Mouse (Mus musculus) thymus, postnatal 14 days (tissue): Measurements from ENCODE around the gene Nfkb1.

Experiments used
- DNase-seq: peaks from one replicate; pipeline ENCODE4 v3.0.0; 2021

The Nfkb1 gene

DNA sequence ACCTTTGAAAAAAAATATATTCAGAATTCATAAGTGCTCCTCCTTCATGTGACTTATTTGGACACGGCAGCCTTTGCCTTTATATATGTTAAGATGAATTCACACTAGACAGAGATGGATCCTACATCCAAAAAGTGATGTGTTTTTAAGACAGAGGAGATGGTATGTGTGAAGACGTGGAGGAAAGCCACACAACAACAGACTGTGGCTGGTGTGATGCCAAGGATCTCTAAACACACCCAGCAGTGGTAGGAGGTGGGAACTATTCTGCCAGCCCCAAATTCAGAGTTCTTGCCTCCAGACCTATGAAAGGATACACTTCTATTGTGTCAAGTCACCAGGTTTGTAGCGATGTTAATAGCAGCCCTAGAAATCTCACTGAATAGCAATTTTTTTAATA, 24.3 kb downstream of the Nfkb1 start:
- DNase-seq: no peak

DNA sequence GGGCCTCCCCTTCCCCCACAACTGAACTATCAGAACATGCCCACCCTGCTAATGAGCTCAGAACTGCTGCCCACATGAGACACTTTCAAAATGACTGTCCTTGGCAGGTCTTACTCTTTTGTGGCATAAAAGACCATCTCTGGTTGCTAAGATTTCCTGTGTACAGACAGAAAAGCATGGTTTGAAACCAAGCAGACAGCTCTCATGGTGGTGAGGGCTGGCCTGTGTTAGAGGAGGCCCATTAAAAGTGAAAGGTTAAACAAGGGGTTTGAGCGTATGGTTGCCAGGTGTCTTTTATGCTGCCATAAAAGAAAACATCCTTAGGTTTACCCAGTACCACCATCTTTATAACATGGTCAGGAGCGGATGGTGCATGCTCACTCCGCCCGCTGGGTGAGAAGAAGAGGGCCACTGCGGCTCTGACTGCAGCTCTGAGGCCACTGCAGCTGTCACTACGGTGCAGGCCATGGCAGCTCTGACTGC, 25.5 kb downstream of the Nfkb1 start:
- DNase-seq: no peak

DNA sequence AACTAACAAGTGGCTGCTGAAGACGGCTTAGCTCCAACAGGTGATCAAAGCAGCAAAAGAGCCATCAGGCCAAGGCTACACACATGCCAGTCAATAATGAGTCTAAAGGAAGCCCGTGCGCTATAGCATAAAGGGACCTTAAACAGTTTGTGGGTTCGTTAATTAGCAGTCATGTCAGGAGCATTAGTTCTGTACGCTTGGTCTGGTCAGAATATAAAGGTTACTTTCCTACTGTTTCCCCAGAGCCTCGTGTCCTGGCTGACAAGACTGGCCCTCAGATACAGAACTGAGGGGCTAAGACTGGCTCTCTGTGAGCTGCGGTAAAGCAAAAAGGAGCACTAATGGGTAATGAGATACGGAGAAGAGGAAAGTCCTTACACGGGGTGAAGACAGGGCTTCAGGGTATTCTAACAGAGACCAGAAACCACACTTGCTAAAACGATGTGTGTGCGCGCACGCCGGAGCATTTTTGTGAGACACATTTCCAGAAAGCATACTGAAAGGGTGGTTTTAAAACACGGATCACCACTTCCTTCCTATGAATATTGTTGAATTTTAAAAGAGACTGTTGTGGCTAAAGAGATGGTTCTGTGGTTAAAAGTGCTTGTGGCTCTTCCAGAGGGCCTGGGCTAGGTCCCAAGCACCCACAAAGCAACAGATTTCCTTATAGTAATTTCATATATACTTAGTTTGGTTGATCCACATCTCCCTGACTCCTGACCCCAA, 29.0 kb downstream of the Nfkb1 start:
- DNase-seq: no peak

DNA sequence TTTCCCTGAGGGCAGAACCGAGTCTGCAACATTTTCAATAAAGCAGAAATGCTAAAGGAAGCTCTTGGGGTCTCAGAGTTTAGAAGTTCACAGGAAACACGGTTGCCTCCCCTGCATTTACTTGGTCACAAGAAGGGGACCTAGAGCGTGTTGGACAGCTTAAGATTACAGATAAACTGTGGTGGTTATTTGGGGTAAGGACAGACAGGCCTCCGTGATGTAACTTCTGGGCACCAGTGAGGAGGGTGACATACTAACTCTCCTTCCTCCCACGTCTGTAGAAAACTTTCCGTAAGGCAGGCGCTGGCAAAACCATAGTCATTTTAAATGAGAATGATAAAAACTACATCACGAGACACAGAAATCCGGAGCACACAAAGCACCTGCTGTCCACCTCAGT, 29.6 kb downstream of the Nfkb1 start:
- DNase-seq: no peak

DNA sequence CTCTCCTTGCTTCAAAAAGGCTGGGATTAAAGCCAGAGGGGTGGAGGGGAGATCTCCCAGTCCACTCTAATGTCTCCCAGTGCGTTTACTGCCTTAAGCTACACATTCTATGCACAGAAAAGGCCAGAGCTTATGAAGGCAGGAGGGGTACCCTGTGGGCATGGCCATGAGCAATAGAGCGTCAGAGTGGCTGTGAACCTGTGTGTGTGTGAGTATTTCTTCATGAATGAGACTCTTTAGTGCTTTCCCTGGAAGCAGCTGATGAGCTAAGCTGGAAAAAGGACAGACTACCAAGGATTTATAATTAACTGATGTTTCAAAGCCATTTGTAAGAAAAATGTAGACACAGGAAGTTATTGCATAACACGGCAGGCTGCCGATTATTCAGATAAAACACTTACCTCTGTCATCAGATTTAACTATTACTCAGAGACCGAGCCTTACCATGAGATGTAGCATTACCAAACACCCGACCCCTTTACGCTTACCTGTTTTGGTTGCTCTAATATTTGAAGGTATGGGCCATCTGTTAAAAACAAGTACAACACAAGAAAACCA, 32.7 kb downstream of the Nfkb1 start:
- no peak for DNase-seq

DNA sequence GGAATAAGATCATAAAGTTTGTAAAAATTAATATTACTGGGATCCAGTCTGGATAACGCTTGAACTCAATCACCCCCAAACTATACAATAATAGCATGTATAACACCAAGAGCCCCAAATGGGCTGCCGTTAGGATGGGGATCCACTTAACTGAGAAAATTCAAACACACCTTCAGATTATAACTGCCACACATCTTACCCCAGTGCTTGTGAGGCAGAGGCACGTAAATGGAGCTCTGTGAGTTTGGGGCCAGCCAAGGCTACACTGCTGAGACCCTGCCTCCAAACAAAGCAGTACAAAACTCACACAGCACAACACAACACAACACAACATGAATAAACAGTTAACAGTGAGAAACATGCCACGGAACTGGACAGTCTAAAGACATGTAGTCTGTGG, 35.2 kb downstream of the Nfkb1 start:
- no peak for DNase-seq

DNA sequence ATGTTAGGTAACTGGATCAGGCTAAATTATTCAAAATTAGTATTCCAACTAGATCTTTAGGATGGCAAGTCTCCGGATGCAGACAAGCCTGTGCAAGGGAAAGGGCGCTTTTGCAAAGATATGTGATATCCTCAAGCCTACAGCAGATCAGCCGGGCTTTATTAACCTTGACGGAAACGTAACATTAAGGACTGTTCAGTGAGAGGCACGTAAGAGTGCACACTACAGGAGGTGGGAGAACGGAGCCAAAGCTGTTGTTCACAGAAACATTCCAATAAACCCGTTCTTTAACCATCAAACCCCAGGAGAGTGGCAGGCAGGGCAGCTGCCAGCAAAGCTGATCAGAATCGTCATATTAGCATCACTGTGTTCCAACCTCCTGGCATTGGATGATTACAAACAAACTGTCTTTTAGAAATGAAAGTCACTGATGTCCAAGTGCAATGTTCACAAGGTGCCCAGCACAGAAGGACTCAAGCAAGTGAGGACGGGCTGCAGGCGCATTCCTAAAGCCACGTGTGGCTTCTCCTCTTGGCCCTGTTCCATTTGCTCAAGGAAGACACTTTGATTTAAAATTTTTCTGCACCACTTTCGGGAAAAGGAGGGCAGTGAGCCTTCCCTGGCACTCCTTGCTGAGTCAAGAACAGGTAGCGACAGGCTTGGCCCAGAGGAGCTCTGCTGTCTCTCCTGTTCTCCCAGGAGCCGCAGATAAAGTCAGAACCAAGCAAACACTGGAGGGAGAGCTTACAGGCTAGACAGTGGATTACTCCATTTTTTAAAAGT, 40.4 kb downstream of the Nfkb1 start:
- no peak for DNase-seq

DNA sequence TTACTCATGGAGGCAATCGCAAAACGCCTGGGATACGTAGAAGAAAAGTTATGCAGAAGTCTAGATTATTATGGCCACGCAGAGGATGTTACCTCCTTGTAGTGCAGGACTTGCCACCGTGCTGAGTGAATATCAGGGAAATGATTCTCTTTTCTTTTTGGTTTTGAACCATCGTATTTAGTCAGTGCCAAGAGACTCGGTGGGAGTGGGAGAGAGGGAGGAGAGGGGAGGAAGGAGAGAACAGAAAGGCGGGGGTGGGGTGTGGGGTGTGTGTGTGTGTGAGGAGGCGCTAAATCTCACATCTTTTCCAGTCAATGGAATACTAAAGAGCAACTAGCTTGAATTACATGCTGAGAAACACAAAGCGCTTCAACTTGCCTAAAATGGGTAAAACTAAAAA, 41.5 kb downstream of the Nfkb1 start:
- DNase-seq: no peak

DNA sequence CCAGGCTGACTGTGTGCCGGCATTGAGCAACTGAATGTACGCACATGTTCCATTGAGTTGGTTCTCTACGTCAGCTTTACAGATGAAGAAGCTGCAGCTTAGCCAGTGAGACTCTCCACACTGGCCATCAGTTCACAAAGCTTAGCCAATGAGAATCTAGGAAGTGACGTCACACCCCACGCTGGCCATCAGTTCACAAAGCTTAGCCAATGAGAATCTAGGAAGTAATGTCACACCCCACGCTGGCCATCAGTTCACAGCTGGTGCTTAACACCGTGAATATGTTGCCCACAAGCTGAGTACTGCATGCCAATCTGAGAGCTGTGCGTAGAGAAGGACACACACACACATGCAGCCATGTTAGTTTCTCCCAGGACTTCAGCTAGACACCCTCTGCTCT, 42.8 kb downstream of the Nfkb1 start:
- no peak for DNase-seq

DNA sequence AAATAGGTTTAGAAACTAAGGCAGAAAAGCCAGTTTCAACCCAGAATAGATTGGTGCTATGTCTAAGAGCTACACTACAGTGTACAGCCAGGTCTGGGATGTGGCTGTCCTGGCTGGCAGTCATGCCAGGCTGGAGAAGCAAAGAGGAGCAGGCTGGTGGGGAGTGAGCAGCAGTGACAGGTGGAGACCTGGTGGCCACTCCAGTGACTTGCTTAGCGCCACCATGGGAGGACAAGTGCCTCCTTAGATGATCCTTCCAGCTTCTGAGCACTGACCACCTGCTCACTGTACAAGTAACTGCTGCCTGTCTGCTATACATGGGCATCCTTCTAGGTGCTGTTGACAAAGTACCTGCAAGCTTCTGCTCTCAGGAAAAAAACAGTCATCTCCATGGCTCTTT, 44.7 kb downstream of the Nfkb1 start:
- no peak for DNase-seq

DNA sequence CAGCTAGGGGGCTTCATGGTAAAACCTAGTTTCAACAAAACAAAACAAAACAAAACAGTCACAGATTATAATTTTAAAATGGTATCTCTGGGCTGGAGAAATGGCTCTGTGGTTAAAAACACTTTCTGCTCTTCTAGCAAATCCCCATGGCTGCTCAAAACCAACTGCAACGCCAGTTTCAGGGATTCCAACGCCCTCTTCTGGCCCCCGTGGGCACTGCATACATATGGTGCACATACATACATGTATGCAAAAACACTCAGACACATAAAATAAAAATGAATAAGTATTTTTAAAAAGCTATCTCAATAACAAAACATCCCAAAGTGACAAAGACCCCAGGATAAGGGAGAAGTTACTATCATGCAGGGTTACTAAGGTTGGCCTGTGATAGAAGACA, 46.4 kb downstream of the Nfkb1 start:
- DNase-seq: no peak

DNA sequence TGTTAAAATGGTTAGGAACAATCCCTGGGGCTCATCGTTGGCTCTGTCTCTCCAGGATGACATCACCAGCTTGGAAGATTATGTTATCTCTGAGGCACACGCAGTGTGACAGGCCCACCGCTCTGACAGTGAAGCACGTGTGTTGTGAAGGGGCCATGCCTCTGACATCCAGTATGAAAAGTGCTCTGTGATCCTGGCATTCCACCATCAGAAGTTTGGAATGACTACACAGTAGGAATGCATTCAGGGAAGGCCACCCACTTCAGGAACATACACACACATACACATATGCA, 49.8 kb downstream of the Nfkb1 start:
- no peak for DNase-seq

DNA sequence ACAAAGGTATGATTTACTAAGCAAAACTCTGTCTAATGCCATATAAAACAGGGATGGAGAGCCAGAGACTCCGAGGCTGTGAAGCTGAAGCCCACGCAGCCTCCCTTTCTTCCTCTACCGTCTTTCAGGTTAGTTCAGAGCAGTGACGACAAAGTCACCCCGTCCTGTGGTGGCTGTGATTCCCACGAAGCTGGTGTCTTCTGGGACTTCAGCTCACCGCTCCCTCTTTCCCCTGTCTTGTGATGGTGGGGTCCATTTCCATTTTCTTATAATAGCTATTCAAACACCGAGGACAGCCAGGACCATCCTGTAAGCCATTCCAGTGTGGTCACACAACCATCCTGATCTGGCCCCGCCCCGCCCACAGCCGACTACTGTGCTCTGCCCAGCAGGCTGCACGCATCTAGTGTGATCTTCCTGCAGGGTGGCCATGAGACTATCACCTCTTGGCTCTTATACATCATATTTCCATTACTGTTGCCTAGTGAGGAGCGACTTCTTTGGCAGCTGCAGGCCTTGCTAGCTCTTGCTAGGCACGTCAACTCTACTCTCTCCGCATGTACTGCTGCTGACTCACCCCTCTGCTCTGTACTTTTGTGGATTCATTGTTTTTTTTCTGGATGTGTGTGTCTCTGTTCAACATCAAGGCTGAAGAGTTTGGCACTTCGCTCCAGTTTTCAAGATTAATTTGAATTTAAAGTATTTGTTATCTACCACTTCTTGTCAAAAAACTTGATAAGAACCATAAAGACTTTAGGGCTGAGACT, 50.3 kb downstream of the Nfkb1 start:
- DNase-seq: no peak

DNA sequence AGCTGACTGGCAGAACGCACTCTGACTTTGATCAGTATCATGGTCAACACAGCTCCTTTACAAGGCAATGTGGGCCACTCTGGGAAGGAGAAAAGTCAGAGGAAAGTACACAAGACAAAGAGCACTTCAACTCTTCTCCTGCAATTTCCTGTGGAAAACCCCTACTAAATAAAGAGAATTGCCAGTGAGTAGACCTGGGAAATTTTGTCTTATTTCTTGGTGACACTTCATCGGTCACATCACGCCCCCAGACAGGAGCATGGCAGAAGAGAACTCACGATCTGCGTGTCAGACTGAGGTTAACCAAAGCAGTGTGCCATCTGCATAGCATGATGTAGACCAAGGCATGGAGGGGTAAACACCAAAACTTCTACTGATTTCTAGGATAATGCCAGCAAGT, 51.1 kb downstream of the Nfkb1 start:
- no peak for DNase-seq

DNA sequence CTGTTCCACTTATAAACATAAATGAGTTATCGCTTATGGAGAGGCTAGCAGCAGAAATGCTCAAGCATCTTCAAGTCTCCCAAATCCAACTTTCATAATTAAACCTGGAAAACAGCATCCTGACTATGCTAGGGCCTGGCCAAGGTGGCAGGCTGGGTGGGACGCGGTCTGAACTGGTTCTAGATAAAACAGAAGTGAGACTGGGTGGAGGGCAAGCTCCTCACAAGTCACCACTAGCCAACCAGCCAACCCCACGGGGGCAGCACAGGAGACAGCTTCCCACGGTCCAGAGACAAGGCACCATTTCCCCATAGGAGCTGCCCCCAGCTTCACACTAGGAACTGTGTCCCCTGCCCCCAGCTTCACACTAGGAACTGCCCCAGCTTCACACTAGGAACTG, 53.8 kb downstream of the Nfkb1 start:
- no peak for DNase-seq

DNA sequence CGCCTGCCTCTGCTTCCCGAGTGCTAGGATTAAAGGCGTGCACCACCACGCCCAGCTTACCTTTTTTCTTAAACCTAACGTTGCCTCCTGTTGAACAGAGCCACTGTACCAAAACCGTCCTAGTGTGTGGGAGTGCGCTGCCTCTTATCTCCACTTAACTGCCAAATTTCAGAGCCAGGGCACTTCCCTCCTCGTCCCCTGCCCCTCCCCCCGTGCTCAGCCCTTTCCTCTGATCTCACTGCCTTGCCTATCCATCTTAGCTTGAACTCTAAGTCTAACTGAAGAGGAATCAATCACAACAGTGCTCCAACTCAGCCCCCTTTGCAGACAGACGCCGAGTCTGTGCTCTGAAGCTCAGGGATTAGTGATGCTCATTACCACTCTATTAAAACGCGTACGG, 54.9 kb downstream of the Nfkb1 start:
- DNase-seq: peak; percentile 45

DNA sequence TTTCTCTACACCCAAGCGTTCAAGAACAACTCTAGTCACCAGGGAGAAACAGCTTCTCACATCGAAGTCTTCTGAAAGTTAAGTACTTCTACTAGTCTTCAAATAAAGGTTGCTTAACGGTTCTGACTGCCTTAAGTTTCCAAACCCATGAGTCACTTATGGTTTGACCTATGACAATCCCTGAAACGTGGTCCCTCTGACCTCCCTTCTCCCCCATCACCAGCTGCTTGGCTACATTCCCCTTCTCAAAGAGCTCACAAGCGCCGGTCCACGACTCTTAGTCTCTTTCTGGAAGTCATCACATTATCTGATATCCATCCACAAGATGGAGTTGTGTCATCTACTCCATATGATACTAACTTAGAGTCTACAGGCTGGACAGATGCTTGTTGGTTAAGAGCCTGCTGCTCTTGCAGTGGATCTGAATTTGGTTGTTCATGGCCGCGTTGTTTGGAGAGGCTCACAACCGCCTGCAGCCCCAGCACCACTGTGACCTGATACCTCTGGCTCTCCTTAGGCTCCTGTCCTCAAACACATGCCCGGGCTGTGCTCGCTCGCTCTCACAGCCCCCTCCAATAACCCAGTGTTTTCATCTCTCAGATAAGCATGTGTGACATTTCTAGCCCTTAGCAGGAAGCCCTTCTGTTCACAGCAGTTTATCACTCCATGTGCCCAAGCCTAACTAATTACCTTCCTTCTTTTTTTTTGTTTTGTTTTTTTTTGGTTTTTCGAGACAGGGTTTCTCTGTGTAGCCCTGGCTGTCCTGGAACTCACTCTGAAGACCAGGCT, 55.5 kb downstream of the Nfkb1 start:
- no peak for DNase-seq

DNA sequence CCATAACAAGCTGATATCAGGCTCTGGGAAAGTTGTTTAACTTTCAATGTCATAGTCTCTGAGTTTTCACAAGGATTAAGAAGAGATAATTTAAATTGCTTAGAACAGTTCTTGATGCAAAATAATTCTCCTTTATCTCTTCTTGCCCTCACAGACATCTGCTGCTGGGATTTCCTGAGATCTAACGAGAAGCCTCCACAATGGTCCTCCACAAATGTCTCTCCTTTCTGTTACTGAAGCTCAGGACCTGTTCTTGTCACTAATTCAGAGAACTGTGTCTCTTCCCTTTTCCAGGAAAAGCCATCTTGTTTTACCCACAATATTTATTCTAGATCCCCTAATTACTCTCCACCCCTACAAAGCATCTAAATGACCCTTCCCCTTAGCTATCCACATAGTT, 56.3 kb downstream of the Nfkb1 start:
- no peak for DNase-seq

DNA sequence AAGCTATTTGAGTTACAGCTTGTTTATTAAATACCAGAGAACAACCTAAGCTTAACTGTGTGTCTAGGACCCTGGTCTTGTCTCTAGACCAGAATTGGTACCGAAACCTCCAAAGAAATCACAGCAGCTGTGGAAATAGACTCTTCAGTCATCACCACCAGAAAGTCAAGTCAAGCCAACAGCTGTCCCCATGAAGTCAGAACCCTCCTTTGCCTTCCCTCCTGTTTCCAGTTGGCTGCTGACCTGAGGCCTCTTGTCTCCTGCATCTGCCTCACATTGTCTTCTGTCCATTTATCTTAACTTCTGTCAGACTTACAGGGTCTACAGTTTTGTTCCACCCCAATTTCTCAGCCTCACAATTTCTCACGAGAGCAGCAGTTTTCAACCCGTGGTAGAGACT, 57.1 kb downstream of the Nfkb1 start:
- no peak for DNase-seq

DNA sequence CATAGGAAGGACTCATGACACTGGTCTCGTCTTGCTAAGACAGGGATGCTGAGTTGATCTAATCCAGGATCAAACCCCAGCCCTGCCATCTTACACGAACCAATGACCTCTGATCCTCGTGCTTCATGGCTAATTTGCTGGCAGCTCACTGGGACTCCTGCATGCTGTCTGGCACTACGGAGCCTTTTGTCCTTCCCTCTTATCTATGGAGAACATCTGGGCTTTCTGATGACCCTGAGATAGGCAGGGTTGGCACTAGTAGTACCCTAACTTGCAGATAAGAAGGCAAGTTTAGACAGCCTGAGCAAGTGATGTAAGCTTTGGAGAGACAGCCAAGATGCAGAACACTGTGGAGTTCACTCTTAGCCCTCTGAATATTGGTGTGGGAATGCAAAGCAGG, 59.5 kb downstream of the Nfkb1 start:
- no peak for DNase-seq

DNA sequence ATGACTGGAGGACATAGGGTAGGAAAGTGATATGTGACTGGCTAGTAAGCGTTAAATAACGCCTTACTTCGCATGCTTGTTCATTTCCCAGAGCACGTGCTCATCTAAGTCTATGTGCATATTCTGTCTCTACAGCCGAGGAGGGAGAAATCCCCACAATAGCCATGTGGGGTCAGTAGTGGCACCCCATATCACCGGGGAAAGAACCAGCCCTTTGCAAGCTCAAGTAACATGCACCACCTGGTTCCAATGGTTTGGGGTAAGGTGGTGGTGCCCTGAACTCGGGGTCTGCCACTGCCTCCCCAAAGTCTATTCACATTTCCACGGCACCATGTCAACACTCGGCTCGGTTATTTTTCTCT, 60.3 kb downstream of the Nfkb1 start:
- DNase-seq: peak; percentile 33

DNA sequence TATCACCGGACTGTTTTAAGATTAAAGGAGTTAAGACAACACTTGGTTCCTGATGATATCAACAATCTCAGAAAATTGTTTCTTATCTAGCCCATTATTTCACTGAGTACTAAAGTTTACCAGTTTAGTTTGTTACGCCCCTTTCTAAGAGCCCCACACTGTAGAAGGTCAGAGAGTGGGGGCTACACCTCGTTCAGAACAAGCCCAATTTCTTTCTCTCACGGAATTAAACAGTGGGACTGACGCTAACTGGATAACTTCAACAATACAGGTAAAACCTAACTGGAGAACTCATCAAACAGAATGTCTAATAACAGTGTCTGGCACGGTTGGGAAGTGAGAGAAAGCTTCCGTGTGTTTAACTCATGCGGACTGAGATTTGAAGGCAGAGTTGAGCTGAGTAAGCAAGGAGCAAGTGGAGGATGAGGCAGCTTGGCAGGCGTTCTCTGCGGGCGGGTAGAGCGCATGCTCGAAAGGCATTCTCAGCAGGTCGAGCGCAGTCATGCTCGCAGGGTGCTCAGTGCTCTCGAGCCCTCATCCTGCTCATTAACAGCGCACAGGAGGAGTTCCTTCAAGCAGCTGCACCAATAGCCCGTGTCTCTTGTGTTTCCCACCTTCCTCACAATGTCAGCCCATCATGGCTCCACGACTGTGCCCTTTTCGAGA, 60.8 kb downstream of the Nfkb1 start:
- DNase-seq: no peak
